Mouse (Mus musculus) E14TG2a.4 (cell line): Measurements from ENCODE around the gene Jmjd1c.

ENCODE experiments used
- H3K27me3 ChIP-seq: 2 replicates; pipeline ENCODE4 v1.6.1; 2014; ENCODE audit warnings: low read length, control low read depth; ENCODE audit not compliant: insufficient read depth
- H3K36me3 ChIP-seq: 2 replicates; pipeline ENCODE4 v1.6.1; 2014; ENCODE audit warnings: low read length, control low read depth; ENCODE audit not compliant: insufficient read depth
- H3K4me1 ChIP-seq: replicated peaks from 2 replicates; pipeline ENCODE4 v1.6.1; 2014; ENCODE audit warnings: low read depth, low read length, control low read depth
- H3K4me3 ChIP-seq: replicated peaks from 2 replicates; pipeline ENCODE4 v1.5.1; 2014; ENCODE audit warnings: mild to moderate bottlenecking, low read length
- H3K9me3 ChIP-seq: 2 replicates; pipeline ENCODE4 v1.6.1; 2014; ENCODE audit warnings: low read length, control low read depth
- CTCF ChIP-seq: conservative IDR thresholded peaks from 2 replicates; pipeline ENCODE4 v1.5.1; 2014; ENCODE audit warnings: low read length
- NANOG ChIP-seq: IDR thresholded peaks from 2 replicates; pipeline ENCODE4 v1.6.1; 2014; ENCODE audit warnings: borderline replicate concordance, low read length, mixed read lengths
- POU5F1 ChIP-seq: IDR thresholded peaks from 2 replicates; pipeline ENCODE4 v1.6.1; 2014; ENCODE audit warnings: low read length, borderline replicate concordance

Jmjd1c gene

DNA sequence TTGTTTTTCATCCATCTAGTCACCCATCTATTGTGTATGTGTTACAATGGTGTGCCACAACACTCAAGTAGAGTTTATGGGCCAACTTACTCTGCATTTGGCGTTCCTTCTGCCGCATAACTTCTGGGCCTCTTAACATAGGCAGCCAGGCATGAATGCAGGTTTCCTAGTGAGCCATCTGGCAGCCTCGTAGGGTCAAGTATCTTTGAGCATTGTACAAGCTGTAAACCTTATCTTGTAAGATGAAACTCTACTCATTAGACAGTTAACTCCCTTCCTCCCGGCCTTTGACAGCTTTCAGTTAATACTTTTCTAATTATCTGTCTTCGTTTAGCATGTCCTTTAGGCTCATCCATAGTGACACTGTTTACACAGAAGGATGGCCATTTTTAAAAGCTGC is 125.4 kb downstream of the Jmjd1c start:
- H3K27me3 ChIP-seq: no peaks in the 10 kb centered on the region
- peaks cover 19% of the 10 kb centered on the region for H3K4me1 ChIP-seq
- no peaks in the 10 kb centered on the region for H3K9me3 ChIP-seq
- no peak for TF ChIP-seq POU5F1
- TF ChIP-seq CTCF: no peak
- TF ChIP-seq NANOG: no peak
- peaks cover 97% of the 10 kb centered on the region for H3K36me3 ChIP-seq
- H3K4me3 ChIP-seq: no peak overlapping the region

DNA sequence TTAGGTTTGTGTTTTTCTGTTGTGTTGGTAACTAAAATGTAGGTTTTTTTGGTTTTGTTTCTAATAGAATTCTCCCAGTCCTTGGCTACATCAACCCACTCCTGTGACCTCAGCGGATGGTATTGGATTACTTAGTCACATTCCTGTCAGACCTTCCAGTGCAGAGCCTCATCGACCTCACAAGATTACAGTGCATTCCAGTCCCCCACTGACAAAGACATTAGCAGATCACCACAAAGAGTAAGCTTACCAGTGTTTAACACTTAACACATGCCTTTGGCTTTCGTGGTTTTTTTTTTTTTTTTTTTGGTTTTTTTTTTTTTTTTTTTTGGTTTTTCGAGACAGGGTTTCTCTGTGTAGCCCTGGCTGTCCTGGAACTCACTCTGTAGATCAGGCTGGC is 128.0 kb downstream of the Jmjd1c start:
- Histone ChIP-seq H3K9me3 (no peaks in the 10 kb centered on the region), H3K4me1 (peaks cover 20% of the 10 kb centered on the region), H3K4me3 (no peak overlapping the region), H3K36me3 (peaks cover 95% of the 10 kb centered on the region), H3K27me3 (no peaks in the 10 kb centered on the region)
- no peak for TF ChIP-seq NANOG
- no peak for TF ChIP-seq POU5F1
- no peak for TF ChIP-seq CTCF

DNA sequence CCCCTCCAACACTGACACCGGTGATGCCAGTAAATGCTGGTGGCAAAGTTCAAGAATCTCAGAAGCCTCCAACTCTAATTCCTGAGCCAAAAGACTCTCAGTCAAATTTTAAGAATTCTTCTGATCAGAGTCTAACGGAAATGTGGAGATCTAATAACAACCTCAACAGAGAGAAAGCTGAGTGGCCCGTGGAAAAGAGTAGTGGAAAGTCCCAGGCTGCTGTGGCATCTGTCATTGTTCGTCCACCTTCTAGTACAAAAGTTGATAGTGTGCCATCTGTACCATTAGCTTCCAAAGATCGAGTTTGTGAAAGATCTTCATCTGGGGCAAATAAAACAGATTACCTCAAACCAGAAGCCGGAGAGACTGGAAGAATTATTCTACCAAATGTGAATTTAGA is 129.6 kb downstream of the Jmjd1c start:
- Histone ChIP-seq H3K4me1 (peaks cover 22% of the 10 kb centered on the region; the same call in 1 of the 2 replicates), H3K4me3 (no peak overlapping the region), H3K27me3 (no peaks in the 10 kb centered on the region), H3K36me3 (peaks cover 92% of the 10 kb centered on the region), H3K9me3 (no peaks in the 10 kb centered on the region)
- TF ChIP-seq NANOG (no peak), CTCF (no peak), POU5F1 (no peak)

DNA sequence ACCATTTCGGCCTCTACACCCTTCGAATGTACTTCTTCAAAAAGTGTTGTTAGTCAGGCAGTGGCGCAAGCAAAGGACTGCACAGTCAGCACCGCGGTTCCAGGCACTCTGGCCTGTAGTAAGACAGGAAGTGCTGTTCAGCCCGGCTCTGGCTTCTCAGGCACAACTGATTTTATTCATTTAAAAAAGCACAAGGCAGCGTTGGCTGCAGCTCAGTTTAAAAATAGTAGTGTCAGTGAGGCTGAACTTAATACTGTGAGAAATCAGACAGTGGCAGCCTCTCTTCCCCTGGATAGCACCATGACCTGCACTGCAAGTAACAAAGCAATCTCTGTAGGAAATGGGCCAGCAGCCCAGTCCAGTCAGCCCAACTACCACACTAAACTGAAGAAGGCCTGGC is 130.2 kb downstream of the Jmjd1c start:
- H3K4me3 ChIP-seq: no peak overlapping the region
- no peaks in the 10 kb centered on the region for H3K9me3 ChIP-seq
- TF ChIP-seq CTCF (no peak), NANOG (no peak), POU5F1 (no peak)
- peaks cover 19% of the 10 kb centered on the region; the same call in 1 of the 2 replicates for H3K4me1 ChIP-seq
- H3K36me3 ChIP-seq: peaks cover 92% of the 10 kb centered on the region
- no peaks in the 10 kb centered on the region for H3K27me3 ChIP-seq

DNA sequence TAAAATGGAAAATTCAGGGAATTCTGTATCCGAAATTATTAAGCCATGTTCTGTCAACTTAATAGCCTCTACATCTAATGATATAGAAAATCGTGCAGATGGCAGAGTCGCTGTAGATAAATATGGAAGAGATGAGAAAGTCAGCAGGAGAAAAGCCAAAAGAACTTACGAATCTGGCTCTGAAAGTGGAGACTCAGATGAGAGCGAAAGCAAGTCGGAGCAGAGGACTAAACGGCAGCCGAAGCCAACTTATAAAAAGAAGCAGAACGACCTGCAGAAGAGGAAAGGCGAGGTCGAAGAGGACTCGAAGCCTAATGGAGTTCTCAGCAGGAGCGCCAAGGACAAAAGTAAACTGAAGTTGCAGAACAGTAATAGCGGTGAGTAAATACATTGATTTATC is 130.6 kb downstream of the Jmjd1c start:
- no peaks in the 10 kb centered on the region for H3K9me3 ChIP-seq
- peaks cover 17% of the 10 kb centered on the region; the same call in 1 of the 2 replicates for H3K4me1 ChIP-seq
- peaks cover 92% of the 10 kb centered on the region for H3K36me3 ChIP-seq
- no peaks in the 10 kb centered on the region for H3K27me3 ChIP-seq
- TF ChIP-seq CTCF (no peak), POU5F1 (no peak), NANOG (no peak)
- H3K4me3 ChIP-seq: no peak overlapping the region

DNA sequence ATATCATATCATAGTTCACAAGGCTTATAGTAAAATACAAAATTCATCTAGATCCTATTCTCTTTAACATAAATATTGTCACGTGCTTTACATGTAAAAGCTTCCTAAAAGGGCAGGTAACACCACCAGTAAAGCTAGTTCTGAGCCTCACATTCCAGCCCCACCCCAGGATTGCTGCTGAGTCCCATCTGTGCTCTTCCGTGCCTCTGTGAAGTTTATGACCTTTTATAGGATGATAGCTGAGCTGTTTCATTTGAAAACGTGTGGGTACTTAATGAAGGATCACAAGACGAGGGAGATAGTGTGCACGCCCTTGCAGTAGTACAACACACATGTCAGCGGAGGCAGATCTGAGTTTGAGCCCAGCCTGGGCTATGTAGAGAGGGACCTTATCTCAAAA is 134.5 kb downstream of the Jmjd1c start:
- H3K27me3 ChIP-seq: no peaks in the 10 kb centered on the region
- H3K36me3 ChIP-seq: peaks cover 92% of the 10 kb centered on the region
- no peak overlapping the region for H3K4me3 ChIP-seq
- no peak for TF ChIP-seq POU5F1
- TF ChIP-seq CTCF: no peak
- no peak for TF ChIP-seq NANOG
- H3K9me3 ChIP-seq: no peaks in the 10 kb centered on the region
- H3K4me1 ChIP-seq: peaks cover 13% of the 10 kb centered on the region; the same call in 1 of the 2 replicates

DNA sequence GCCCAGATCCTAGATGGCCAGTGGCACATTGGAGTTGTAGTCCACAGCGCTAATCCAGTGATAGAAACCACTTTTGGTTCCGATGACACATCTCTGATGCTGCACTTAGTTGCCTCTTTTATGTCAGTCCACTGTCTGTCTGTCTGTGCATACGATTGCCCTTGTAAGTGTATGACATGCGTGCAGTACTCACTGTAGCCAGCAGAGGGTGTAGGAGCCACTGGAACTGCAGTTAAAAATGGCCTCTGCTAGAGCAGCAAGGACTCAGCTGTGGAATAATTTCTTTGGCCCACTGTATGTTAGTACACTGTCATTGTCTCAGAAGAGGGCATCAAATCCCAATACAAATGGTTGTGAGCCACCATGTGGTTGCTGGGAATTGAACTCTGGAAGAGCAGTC is 151.2 kb downstream of the Jmjd1c start:
- peaks cover 23% of the 10 kb centered on the region for H3K4me1 ChIP-seq

DNA sequence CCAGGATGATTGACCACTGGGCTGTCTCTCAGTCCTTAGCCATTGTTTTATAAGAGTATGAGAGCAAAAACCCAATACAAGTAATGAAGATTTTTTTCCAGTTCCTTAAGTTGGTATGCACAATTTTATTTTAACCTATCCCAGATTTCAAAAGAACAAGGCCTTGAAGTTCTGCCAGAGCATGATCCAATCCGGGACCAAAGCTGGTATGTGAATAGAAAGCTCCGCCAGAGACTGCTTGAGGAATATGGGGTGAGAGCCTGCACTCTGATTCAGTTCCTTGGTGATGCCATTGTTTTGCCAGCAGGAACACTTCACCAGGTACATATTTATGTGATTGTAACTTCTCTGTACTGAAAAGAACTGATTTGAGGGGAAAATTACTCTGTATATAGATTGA is 153.6 kb downstream of the Jmjd1c start:
- Histone ChIP-seq H3K4me1 (peaks cover 18% of the 10 kb centered on the region), H3K4me3 (no peak overlapping the region), H3K36me3 (peaks cover 96% of the 10 kb centered on the region), H3K9me3 (no peaks in the 10 kb centered on the region), H3K27me3 (no peaks in the 10 kb centered on the region)
- TF ChIP-seq NANOG (no peak), CTCF (no peak), POU5F1 (no peak)

More for the DNA sequence above, 151.2 kb downstream of the Jmjd1c start:
- no peak for TF ChIP-seq NANOG
- peak; percentile 95 for TF ChIP-seq CTCF
- Histone ChIP-seq H3K4me3 (no peak overlapping the region), H3K9me3 (no peaks in the 10 kb centered on the region), H3K36me3 (peaks cover 91% of the 10 kb centered on the region), H3K27me3 (no peaks in the 10 kb centered on the region)

DNA sequence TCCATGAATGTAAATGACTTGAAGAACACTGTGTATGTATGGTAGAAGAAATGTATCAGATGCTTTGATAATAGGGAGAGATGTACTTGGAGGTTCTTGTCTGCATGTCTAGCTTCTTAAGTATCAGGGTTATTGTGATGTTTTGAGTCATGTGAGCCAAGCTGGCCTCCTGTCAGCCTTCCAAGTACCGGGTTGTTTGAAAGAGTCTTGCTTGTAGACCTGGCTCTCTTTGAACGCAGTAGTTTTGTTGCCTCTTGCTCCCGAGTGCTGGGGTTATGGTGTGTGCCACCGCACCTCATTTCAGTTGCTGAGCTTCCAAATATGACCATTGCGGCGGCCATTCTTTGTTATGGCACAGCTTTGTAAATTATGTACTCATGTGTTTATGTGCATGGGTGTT is 154.9 kb downstream of the Jmjd1c start:
- Histone ChIP-seq H3K27me3 (no peaks in the 10 kb centered on the region), H3K9me3 (no peaks in the 10 kb centered on the region), H3K4me3 (no peak overlapping the region), H3K4me1 (peaks cover 17% of the 10 kb centered on the region), H3K36me3 (peaks cover 96% of the 10 kb centered on the region)
- TF ChIP-seq CTCF: no peak
